Mouse (Mus musculus) thymus, adult 2 months (tissue): Measurements from ENCODE around the gene Sds.

ENCODE experiments used
- CTCF ChIP-seq: fragments of 200-500 bp; IDR thresholded peaks from 2 replicates; pipeline ENCODE4 v1.5.1; 2012; ENCODE audit warnings: mild to moderate bottlenecking, control low read depth, low read length, moderate library complexity, borderline replicate concordance; ENCODE audit not compliant: control insufficient read depth, poor library complexity, insufficient read depth; ENCODE audit errors: extremely low read depth
- POLR2A ChIP-seq: fragments of 200-500 bp; IDR thresholded peaks from 2 replicates; pipeline ENCODE4 v1.6.1; 2012; ENCODE audit warnings: mild to moderate bottlenecking, low read length, control low read depth, moderate library complexity; ENCODE audit not compliant: control insufficient read depth, poor library complexity, insufficient read depth; ENCODE audit errors: extremely low read depth

DNA sequence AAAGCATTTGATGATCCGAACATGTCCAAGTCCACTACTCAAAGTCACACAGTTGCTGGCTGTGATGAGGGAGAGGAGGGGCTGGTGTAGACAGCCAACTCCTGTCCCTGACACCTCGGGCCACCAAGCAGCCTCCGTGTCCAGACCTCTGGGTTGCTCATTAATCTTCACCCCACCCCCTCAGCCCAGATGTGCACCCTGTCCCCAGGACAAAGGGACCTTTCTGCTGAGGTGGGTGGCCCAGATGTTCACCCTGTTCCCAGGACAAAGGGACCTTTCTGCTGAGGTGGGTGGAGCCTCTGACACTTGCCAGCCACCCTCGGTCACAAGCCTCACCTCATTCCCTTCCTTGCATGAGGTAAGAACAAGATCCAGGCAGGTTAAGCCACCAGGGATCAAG lies 4.8 kb upstream of the Sds start:
- TF ChIP-seq POLR2A (no peak), CTCF (no peak)
